Mouse (Mus musculus): Measurements from ENCODE around the gene Mtmr3.

DNA sequence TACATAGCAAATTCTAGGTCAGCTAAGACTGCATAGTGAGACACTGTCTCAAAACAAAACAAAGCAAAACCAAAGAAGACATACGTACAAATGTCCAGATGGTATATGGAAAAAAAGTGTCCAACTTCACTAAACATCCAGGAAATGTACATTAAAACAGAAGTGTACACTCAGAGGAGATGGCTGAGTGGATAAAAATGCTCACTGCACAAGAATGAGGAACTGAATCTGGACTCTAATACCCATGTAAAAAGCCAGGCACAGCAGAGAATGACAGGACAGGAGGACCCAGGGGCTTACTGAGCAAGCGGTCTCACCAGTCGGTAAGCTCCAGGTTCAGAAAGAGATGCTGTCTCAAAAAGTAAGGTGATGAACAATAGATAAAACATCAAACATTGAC is 5.3 kb upstream of the Mtmr3 start:
- TF ChIP-seq POLR2A (IDR thresholded peaks at IDR 0.05; ENCODE audit: control insufficient read depth in 1 of 2, insufficient read depth in 1 of 2, low read depth in 1 of 2, low read length in 2 of 2, poor library complexity in 1 of 2) (no peak), GATA1 (IDR thresholded peaks at IDR 0.05; ENCODE audit: low read depth, low read length) (peak; percentile 75), POLR2AphosphoS5 (IDR thresholded peaks at IDR 0.05; ENCODE audit: borderline replicate concordance, low read depth, low read length) (no peak), TCF12 (IDR thresholded peaks at IDR 0.05; ENCODE audit: low read depth, low read length) (no peak), CTCF (IDR thresholded peaks at IDR 0.05 in 2 of 3, conservative IDR thresholded peaks at IDR 0.05 in 1 of 3; ENCODE audit: control insufficient read depth in 1 of 3, insufficient read depth in 1 of 3, low read depth in 2 of 3, low read length in 3 of 3, poor library complexity in 1 of 3, severe bottlenecking in 1 of 3) (no peak)

Data from MEL (cell line).